Mouse (Mus musculus) heart, embryonic 15.5 days (tissue): Measurements from ENCODE around the gene Gmds. TPM values are rescaled to one million over a fixed set of nuclear protein-coding genes. Genes with fewer than 3 reads are reported as not detected.

Experiments
- ATAC-seq: fragments of 200-750 bp; cut with Nextera tagmentation; replicated peaks from 2 replicates; pipeline ENCODE4 v1.8.0; 2017; ENCODE audit warnings: low read depth, moderate TSS enrichment; ENCODE audit not compliant: insufficient number of reproducible peaks, insufficient read depth, low FRiP score
- H3K27ac ChIP-seq: fragments of 300-500 bp; sonication (generic); 2 replicates; pipeline ENCODE4 v1.5.1; 2015; ENCODE audit warnings: mild to moderate bottlenecking, inconsistent platforms
- H3K27me3 ChIP-seq: fragments of 300-500 bp; sonication (generic); 2 replicates; pipeline ENCODE4 v1.6.1; 2015; ENCODE audit warnings: inconsistent platforms
- H3K36me3 ChIP-seq: fragments of 300-500 bp; sonication (generic); 2 replicates; pipeline ENCODE4 v1.6.1; 2015; ENCODE audit warnings: mild to moderate bottlenecking, inconsistent platforms
- H3K4me1 ChIP-seq: fragments of 300-500 bp; sonication (generic); replicated peaks from 2 replicates; pipeline ENCODE4 v1.6.1; 2015; ENCODE audit warnings: inconsistent platforms
- H3K4me2 ChIP-seq: fragments of 300-500 bp; sonication (generic); 2 replicates; pipeline ENCODE4 v1.6.1; 2015; ENCODE audit warnings: inconsistent platforms, mild to moderate bottlenecking, moderate library complexity
- H3K4me3 ChIP-seq: fragments of 300-500 bp; sonication (generic); 2 replicates; pipeline ENCODE4 v1.5.1; 2015; ENCODE audit warnings: mild to moderate bottlenecking, inconsistent platforms
- H3K9ac ChIP-seq: fragments of 300-500 bp; sonication (generic); 2 replicates; pipeline ENCODE4 v1.6.1; 2015; ENCODE audit warnings: mild to moderate bottlenecking, inconsistent platforms
- H3K9me3 ChIP-seq: fragments of 300-500 bp; sonication (generic); replicated peaks from 2 replicates; pipeline ENCODE4 v1.6.1; 2016; ENCODE audit warnings: inconsistent platforms
- WGBS: fragments of 180-500 bp; shearing (Covaris S2); methylation state at CpG from one replicate; pipeline ENCODE4 v1.1.7; 2015; ENCODE audit warnings: mixed read lengths; 5-methylcytosine and 5-hydroxymethylcytosine counted together
- polyA plus RNA-seq: library from polyadenylated mRNA; unstranded; fragments of >200 nt; fragmentation: Nextera tagmentation; extraction: Ambion mirVana; gene quantifications from 2 replicates; pipeline ENCODE4 v1.2.1, GENCODE M21; 2015

Gene Gmds
- polyA plus RNA-seq, 1 experiment from 2014 or later: 19.4 TPM

DNA sequence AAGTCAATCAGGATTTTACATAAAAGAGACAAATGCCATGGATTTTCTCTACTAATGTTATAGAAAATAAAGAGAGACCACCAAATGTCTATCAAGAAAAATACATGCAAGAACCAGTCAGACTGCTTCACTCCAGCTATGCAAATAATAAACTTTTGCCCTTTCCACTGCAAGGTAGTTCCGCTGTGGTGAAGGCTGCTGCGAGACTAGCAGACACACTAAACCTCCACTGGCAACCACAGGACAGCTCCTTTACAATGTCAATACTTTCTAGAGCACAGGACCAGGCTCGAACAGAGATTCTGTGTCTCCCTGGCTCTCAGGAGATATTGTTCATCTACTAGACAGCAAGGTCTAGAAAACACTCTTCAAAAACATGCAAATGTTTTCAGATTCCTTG, 71.8 kb downstream of the Gmds start:
- H3K36me3 ChIP-seq: no peaks in the 10 kb centered on the region
- no peak for ATAC-seq

DNA sequence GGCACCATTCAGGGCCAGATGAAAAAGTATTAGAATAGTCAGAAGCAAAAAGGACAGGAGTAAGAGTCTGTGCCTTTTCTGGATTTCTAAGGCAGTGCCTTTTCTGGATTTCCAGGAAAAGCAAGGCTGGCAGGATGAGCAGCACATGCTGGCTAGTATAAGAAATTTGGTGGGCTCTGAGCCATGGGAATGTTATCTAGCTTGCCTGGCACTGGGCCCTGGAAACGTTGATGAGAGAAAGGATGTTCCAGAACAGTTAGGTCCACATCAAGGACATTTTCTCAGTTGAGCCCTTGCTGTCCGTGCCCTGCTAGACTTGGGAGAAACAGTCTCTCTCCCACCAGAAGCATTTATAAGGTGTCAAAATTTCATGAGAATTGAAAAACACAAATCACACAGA, 82.4 kb downstream of the Gmds start:
- ATAC-seq: no peak
- Histone ChIP-seq H3K4me3 (no peak overlapping the region), H3K27ac (no peak overlapping the region), H3K9ac (no peak overlapping the region), H3K9me3 (no peaks in the 10 kb centered on the region), H3K4me2 (no peak overlapping the region), H3K36me3 (no peaks in the 10 kb centered on the region), H3K27me3 (no peaks in the 10 kb centered on the region), H3K4me1 (peaks cover 17% of the 10 kb centered on the region)
- WGBS: 32% methylated on average over 2 of the region's 2 CpGs

More for the DNA sequence above, 71.8 kb downstream of the Gmds start:
- WGBS: 42% methylated on average over 3 of the region's 3 CpGs
- H3K9ac ChIP-seq: no peak overlapping the region
- no peaks in the 10 kb centered on the region for H3K27me3 ChIP-seq
- H3K4me3 ChIP-seq: no peak overlapping the region
- no peak overlapping the region for H3K4me2 ChIP-seq
- H3K9me3 ChIP-seq: no peaks in the 10 kb centered on the region
- H3K27ac ChIP-seq: no peak overlapping the region
- H3K4me1 ChIP-seq: peaks cover 9% of the 10 kb centered on the region; the same call in 1 of the 2 replicates

DNA sequence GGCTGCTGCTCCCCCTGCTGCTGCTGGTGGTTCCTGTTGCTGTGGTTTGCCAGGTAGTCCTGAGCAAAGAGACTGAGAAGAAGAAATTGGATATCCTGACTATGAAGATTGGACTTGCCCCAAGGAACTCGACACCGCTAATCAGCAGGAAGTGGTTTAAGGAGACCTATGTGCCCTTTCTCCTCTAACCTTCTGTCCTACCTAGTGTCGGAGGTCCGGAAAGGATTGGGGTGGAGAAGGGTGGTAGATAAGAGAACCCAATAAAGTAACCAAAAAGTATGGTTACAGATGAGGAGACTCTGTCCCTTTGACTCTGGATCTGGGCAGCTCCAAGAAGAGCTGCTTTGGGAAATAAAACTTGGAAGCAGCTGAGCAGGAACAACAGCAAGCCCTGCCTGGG, 86.3 kb downstream of the Gmds start:
- Histone ChIP-seq H3K27me3 (no peaks in the 10 kb centered on the region), H3K9me3 (no peaks in the 10 kb centered on the region), H3K4me1 (peaks cover 13% of the 10 kb centered on the region), H3K4me3 (no peak overlapping the region), H3K4me2 (no peak overlapping the region), H3K27ac (no peak overlapping the region), H3K36me3 (no peaks in the 10 kb centered on the region), H3K9ac (no peak overlapping the region)
- 40% methylated on average over 4 of the region's 4 CpGs for WGBS
- no peak for ATAC-seq

DNA sequence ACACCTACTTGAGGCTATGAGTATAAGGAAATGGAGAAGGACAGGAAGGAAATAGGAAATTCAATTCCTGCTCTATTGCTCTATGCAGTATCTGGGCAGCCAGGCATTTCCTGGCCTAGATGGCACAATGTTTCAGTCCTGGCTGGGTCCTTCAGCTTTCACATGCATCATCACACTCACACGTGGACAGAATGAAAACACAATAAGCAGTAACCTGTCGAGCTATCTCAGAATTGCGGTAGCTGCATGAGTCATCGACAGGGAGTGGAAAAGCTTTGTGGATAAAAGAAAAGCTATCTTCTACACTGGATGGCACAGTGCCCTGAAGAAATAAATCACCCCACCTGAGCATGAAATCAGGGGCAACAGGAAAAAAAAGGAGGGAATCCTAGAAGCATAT, 96.3 kb downstream of the Gmds start:
- Histone ChIP-seq H3K9ac (no peak overlapping the region), H3K27ac (no peak overlapping the region), H3K27me3 (no peaks in the 10 kb centered on the region), H3K4me1 (no peaks in the 10 kb centered on the region), H3K4me3 (no peak overlapping the region), H3K36me3 (no peaks in the 10 kb centered on the region), H3K9me3 (no peaks in the 10 kb centered on the region), H3K4me2 (no peak overlapping the region)
- WGBS: 27% methylated on average over 4 of the region's 4 CpGs
- no peak for ATAC-seq

GRCm38 (mm10) chr13:32236269-32236678, 102.3 kb downstream of the Gmds start:
- peak overlapping the region; percentile 60 for H3K27ac ChIP-seq
- WGBS: 49% methylated on average over 3 of the region's 3 CpGs
- no peaks in the 10 kb centered on the region for H3K36me3 ChIP-seq
- no peaks in the 10 kb centered on the region for H3K9me3 ChIP-seq
- no peak overlapping the region for H3K9ac ChIP-seq
- ATAC-seq: peak; percentile 89
- no peaks in the 10 kb centered on the region for H3K27me3 ChIP-seq
- H3K4me1 ChIP-seq: peaks cover 12% of the 10 kb centered on the region
- no peak overlapping the region for H3K4me2 ChIP-seq
- no peak overlapping the region for H3K4me3 ChIP-seq

GRCm38 (mm10) chr13:32235046-32235445, 103.5 kb downstream of the Gmds start:
- WGBS: 81% methylated on average over 4 of the region's 4 CpGs
- Histone ChIP-seq H3K9ac (no peak overlapping the region), H3K36me3 (no peaks in the 10 kb centered on the region), H3K9me3 (no peaks in the 10 kb centered on the region), H3K4me1 (peaks cover 12% of the 10 kb centered on the region), H3K4me3 (no peak overlapping the region), H3K27me3 (no peaks in the 10 kb centered on the region), H3K27ac (no peak overlapping the region), H3K4me2 (no peak overlapping the region)
- no peak for ATAC-seq

- Histone ChIP-seq H3K9me3 (no peaks in the 10 kb centered on the region), H3K36me3 (no peaks in the 10 kb centered on the region), H3K9ac (no peak overlapping the region), H3K27me3 (no peaks in the 10 kb centered on the region), H3K27ac (peak overlapping the region; percentile 63), H3K4me2 (peak overlapping the region; percentile 38), H3K4me3 (no peak overlapping the region), H3K4me1 (peaks cover 12% of the 10 kb centered on the region)
- 12% methylated on average over 9 of the region's 9 CpGs for WGBS
- peak; percentile 75 for ATAC-seq
These were observed 104.5 kb downstream of the Gmds start for GRCm38 (mm10) chr13:32234019-32234418.

DNA sequence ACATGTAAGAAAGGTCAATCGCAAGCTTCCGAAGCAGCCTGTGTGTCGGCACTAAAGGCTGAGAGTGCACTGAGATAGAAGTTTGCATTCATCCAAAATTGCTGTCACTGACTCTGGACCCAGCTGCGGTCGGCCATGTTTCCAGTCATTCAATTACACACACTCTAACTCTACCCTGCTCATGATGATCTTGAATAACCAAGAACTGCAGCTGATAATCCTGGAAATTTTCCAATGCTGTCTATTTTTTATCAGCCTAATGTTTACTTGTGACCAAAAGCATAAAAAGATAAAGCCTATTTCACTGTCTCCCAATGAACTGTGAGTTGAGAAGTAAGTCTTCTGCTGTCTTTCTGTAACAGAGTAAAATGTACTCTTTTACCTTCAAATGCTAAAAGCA, 106.1 kb downstream of the Gmds start:
- H3K27ac ChIP-seq: no peak overlapping the region
- ATAC-seq: no peak
- no peaks in the 10 kb centered on the region for H3K36me3 ChIP-seq
- no peaks in the 10 kb centered on the region for H3K9me3 ChIP-seq
- 77% methylated on average over 5 of the region's 5 CpGs for WGBS
- H3K4me2 ChIP-seq: no peak overlapping the region
- H3K9ac ChIP-seq: no peak overlapping the region
- H3K4me1 ChIP-seq: peaks cover 12% of the 10 kb centered on the region
- no peak overlapping the region for H3K4me3 ChIP-seq
- no peaks in the 10 kb centered on the region for H3K27me3 ChIP-seq

GRCm38 (mm10) chr13:32231956-32232355, 106.6 kb downstream of the Gmds start:
- H3K9me3 ChIP-seq: no peaks in the 10 kb centered on the region
- no peak for ATAC-seq
- no peaks in the 10 kb centered on the region for H3K27me3 ChIP-seq
- no peak overlapping the region for H3K9ac ChIP-seq
- no peak overlapping the region for H3K4me3 ChIP-seq
- no peak overlapping the region for H3K27ac ChIP-seq
- H3K4me2 ChIP-seq: no peak overlapping the region
- H3K4me1 ChIP-seq: peaks cover 12% of the 10 kb centered on the region
- no peaks in the 10 kb centered on the region for H3K36me3 ChIP-seq
- WGBS: 87% methylated on average over 5 of the region's 5 CpGs

DNA sequence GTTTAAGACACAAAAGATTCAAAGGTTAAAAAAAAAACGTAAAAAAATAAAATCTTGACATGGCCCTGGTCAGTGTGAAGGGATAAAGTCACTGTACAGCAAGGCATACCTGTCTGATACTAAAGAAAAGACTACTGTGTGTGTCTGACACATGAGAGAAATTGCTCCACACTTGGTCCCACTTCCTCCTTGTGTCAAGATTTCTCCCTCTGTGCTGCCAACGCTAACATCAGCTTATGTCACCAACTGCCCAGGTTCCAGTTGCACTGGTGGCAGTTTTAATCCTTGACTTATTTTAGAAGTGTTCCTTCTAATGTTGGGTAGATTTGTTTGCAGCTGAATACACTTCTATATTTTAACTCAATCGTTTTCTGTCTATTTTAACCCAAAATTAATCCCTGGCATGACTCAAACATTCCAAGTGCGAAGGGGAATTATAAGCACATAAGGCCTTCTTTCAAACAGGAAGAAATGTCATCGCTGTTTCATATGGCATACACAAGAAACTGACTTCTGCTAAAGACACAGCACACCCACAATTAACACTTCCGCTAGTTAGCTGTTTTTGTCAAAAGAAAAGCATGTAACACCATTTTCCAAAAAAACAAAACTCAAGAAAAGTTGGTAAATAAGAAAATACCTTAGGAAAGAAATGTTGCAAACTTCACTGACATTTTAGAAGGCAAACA, 110.5 kb downstream of the Gmds start:
- WGBS: 62% methylated on average over 6 of the region's 6 CpGs
- no peak overlapping the region for H3K4me2 ChIP-seq
- no peak for ATAC-seq
- H3K9ac ChIP-seq: no peak overlapping the region
- H3K27ac ChIP-seq: no peak overlapping the region
- H3K27me3 ChIP-seq: no peaks in the 10 kb centered on the region
- no peaks in the 10 kb centered on the region for H3K36me3 ChIP-seq
- H3K4me1 ChIP-seq: no peaks in the 10 kb centered on the region
- no peaks in the 10 kb centered on the region for H3K9me3 ChIP-seq
- H3K4me3 ChIP-seq: no peak overlapping the region

GRCm38 (mm10) chr13:32217647-32218046, 120.9 kb downstream of the Gmds start:
- Histone ChIP-seq H3K9me3 (no peaks in the 10 kb centered on the region), H3K4me2 (no peak overlapping the region), H3K27ac (no peak overlapping the region), H3K4me1 (no peaks in the 10 kb centered on the region), H3K36me3 (no peaks in the 10 kb centered on the region), H3K4me3 (no peak overlapping the region), H3K27me3 (no peaks in the 10 kb centered on the region), H3K9ac (no peak overlapping the region)
- 70% methylated on average over 2 of the region's 2 CpGs for WGBS
- ATAC-seq: 0 out of 2 replicates have a peak, but pooled peaks have one; percentile 7

GRCm38 (mm10) chr13:32213702-32214452, 124.7 kb downstream of the Gmds start:
- Histone ChIP-seq H3K36me3 (no peaks in the 10 kb centered on the region), H3K9me3 (no peaks in the 10 kb centered on the region), H3K4me2 (no peak overlapping the region), H3K27ac (no peak overlapping the region), H3K4me1 (no peaks in the 10 kb centered on the region), H3K9ac (no peak overlapping the region), H3K4me3 (no peak overlapping the region), H3K27me3 (no peaks in the 10 kb centered on the region)
- ATAC-seq: no peak
- 44% methylated on average over 9 of the region's 9 CpGs for WGBS
